Mouse (Mus musculus): ENCODE measurements around the gene Tcf3.

GRCm38 (mm10) chr10:80371983-80372382 is 61.5 kb downstream of the Tcf3 start:
- no peak for TF ChIP-seq CTCF (IDR thresholded peaks at IDR 0.05; ENCODE audit: low read depth, low read length)
- no peak for TF ChIP-seq POLR2A (IDR thresholded peaks at IDR 0.05; ENCODE audit: extremely low read depth, insufficient read depth, low read length)

All from liver, adult 2 months (tissue).